Mouse (Mus musculus) C2C12 (cell line): ENCODE data around the gene Lypd6.

Source experiments
- CEBPB ChIP-seq: IDR thresholded peaks from one replicate; pipeline ENCODE4 v1.6.1; 2011; ENCODE audit warnings: low read depth, mild to moderate bottlenecking, control low read depth, moderate library complexity
- CTCF ChIP-seq: IDR thresholded peaks from one replicate; pipeline ENCODE4 v1.5.1; 2011; ENCODE audit not compliant: control insufficient read depth, insufficient read depth, insufficient read length
- FOSL1 ChIP-seq: IDR thresholded peaks from one replicate; pipeline ENCODE4 v1.8.0; 2011; ENCODE audit warnings: mild to moderate bottlenecking, low read length; ENCODE audit not compliant: poor library complexity, insufficient read depth, severe bottlenecking
- MAX ChIP-seq: IDR thresholded peaks from one replicate; pipeline ENCODE4 v1.6.1; 2011; ENCODE audit warnings: mild to moderate bottlenecking, control low read depth
- MYOD1 ChIP-seq: IDR thresholded peaks from one replicate; pipeline ENCODE4 v1.6.1; 2011; ENCODE audit warnings: low read depth; ENCODE audit not compliant: control insufficient read depth, insufficient read length
- MYOG ChIP-seq: IDR thresholded peaks from one replicate; pipeline ENCODE4 v1.6.1; 2011; ENCODE audit not compliant: control insufficient read depth, insufficient read length; ENCODE audit errors: extremely low read depth
- USF1 ChIP-seq: IDR thresholded peaks from one replicate; pipeline ENCODE4 v1.6.1; 2011; ENCODE audit warnings: low read depth, mild to moderate bottlenecking, control low read depth, moderate library complexity

DNA sequence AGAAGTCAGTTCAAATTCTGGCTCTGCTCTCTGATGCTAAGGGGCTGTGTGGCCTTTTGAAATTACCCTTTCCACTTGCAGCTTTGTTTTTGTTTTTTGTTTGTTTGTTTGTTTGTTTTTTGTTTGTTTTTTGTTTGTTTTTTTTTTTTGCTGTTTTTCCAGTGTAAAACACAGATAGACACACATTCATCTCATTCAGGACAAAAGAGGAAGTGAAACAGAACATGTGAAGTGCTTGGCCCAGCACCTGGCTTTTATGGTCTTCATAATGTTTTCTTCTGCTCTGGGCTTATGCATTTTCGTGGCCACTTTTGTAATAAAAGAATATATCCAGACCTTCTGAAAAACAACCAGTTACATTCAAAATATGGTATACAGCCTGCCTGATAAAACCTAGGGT is 46.8 kb upstream of the Lypd6 start:
- no peak for TF ChIP-seq CTCF
- no peak for TF ChIP-seq FOSL1
- no peak for TF ChIP-seq MYOG
- no peak for TF ChIP-seq MYOD1
- TF ChIP-seq MAX = no peak
- no peak for TF ChIP-seq USF1
- TF ChIP-seq CEBPB = no peak
